Mouse (Mus musculus): Measurements from ENCODE around the gene Srms.
A peak's percentile ranks its signal among the peaks of the same experiment; 100 is the strongest.

The Srms gene

GRCm38 (mm10) chr2:181213021-181213445, at the start of gene Srms:
Gene Srms, minus strand, starts transcription at chr2:181213185.
- peak; percentile 54 for DNase-seq

GRCm38 (mm10) chr2:181253248-181253647, 40.3 kb upstream of the Srms start:
- no peak for DNase-seq

GRCm38 (mm10) chr2:181251841-181252240, 38.9 kb upstream of the Srms start:
- DNase-seq: no peak

GRCm38 (mm10) chr2:181249217-181249616, 36.2 kb upstream of the Srms start:
- no peak for DNase-seq

- DNase-seq: no peak
Observed at GRCm38 (mm10) chr2:181245031-181245430, 32.0 kb upstream of the Srms start.

GRCm38 (mm10) chr2:181243706-181244394, 30.9 kb upstream of the Srms start:
- DNase-seq: no peak

- DNase-seq: no peak
Observed at GRCm38 (mm10) chr2:181242314-181242665, 29.3 kb upstream of the Srms start.

GRCm38 (mm10) chr2:181241602-181242313, 28.8 kb upstream of the Srms start, which contains the start of gene Helz2:
Gene Helz2, minus strand, starts transcription at chr2:181242027.
- DNase-seq: peak; percentile 72

GRCm38 (mm10) chr2:181240806-181241440, 27.9 kb upstream of the Srms start:
- DNase-seq: no peak

- no peak for DNase-seq
Observed at GRCm38 (mm10) chr2:181239261-181239660, 26.3 kb upstream of the Srms start.

- DNase-seq: no peak
Observed at GRCm38 (mm10) chr2:181238861-181239260, 25.9 kb upstream of the Srms start.

GRCm38 (mm10) chr2:181238091-181238610, 25.2 kb upstream of the Srms start:
- no peak for DNase-seq

- DNase-seq: no peak
Observed at GRCm38 (mm10) chr2:181237251-181238014, 24.4 kb upstream of the Srms start.

GRCm38 (mm10) chr2:181235681-181236566, 22.9 kb upstream of the Srms start:
- no peak for DNase-seq

- no peak for DNase-seq
Observed at GRCm38 (mm10) chr2:181234680-181235079, 21.7 kb upstream of the Srms start.

- no peak for DNase-seq
Observed at GRCm38 (mm10) chr2:181233443-181233842, 20.5 kb upstream of the Srms start.

GRCm38 (mm10) chr2:181231171-181231570, 18.2 kb upstream of the Srms start:
- no peak for DNase-seq

- DNase-seq: no peak
Observed at GRCm38 (mm10) chr2:181228335-181228734, 15.3 kb upstream of the Srms start.

- DNase-seq: no peak
Observed at GRCm38 (mm10) chr2:181227122-181227521, 14.1 kb upstream of the Srms start.

GRCm38 (mm10) chr2:181224994-181225393, 12.0 kb upstream of the Srms start:
- no peak for DNase-seq

- DNase-seq: no peak
Observed at GRCm38 (mm10) chr2:181220361-181220760, 7.4 kb upstream of the Srms start.

All from thymus, postnatal 4 days (tissue).